In the genomic region with DNA sequence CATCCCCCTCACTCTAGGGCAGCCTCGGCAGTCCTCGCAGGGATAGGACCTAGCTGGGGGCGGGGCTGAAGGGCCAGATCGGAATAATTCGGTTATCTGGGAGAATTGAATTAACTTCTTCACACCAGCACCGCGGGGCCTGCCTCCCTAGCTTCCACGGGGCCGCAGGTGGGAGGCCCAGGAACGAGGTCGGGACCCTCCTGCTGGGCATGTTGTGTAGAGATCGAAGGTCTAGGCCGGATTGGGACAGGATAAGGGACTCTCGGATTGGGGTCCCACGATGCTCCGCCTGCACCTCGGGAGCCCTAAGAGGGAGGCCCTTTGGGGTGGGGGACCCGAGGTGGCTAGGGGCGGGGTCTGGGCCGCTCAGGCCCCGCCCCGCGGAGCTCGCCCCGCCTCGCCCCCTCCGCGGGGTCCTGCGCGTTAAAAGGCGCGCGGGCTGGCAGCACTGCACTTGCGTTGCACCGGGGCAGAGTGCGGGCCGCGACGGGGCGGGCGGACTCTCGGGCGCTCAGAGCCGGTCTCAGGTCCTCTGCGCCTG, we compare ENCODE assay signal across 8 mouse cellular contexts. TPM values are rescaled to one million over a fixed set of nuclear protein-coding genes. Genes with fewer than 3 reads are reported as not detected.
DNase-seq lines count a peak whose midpoint lies in the region; ATAC-seq and TF ChIP-seq lines count a peak whose summit lies in the region.

Phox2a (plus strand) TSS at position 453 of the 541 bp plus-strand sequence.

- peak within 1 kb of the TSS; percentile 45 for H3K4me2 ChIP-seq in forebrain, embryonic 14.5 days (ENCODE audit: low read length)
- H3K4me2 ChIP-seq in liver, embryonic 14.5 days (ENCODE audit: low read depth) = peak within 1 kb of the TSS; percentile 24

- no peak for DNase-seq in ES-E14 (ENCODE audit: low read depth, low spot score)
- DNase-seq in forebrain, embryonic 14.5 days (ENCODE audit: low spot score) = no peak
- DNase-seq in liver, embryonic 14.5 days (ENCODE audit: low read depth in 3 of 3, low spot score in 3 of 3) = no peak
- DNase-seq in yolk sac, embryonic 10.5 days (ENCODE audit: low spot score) = no peak
- no peak for DNase-seq in layer of hippocampus, adult 9-11 months
- DNase-seq in cerebellum, adult 8-10 months = no peak

- H3K27me3 ChIP-seq in E14TG2a.4 (ENCODE audit: insufficient read depth, low read length) = peaks cover 66% of the 10 kb centered on the region
- peaks cover 58% of the 10 kb centered on the region for H3K27me3 ChIP-seq in forebrain, embryonic 14.5 days (replicated peaks; ENCODE audit: control insufficient read depth, insufficient read depth, low read length)
- peaks cover 62% of the 10 kb centered on the region for H3K27me3 ChIP-seq in liver, embryonic 14.5 days (ENCODE audit: control insufficient read depth, insufficient read depth, low read length)

- in situ Hi-C loops in ES-E14 (cut with MboI; ENCODE audit: low sequenced_read_pairs in 2 of 2, unreplicated experiment in 2 of 2) = loop anchor here in 1 of 2 experiments (10.0 kb wide), 1 partner anchor 143 kb away; no protein-coding TSS in a partner anchor

- no peak within 1 kb of the TSS for H3K27ac ChIP-seq in ES-E14 (ENCODE audit: insufficient read depth, low read depth, low read length, poor library complexity, severe bottlenecking)
- no peak within 1 kb of the TSS for H3K27ac ChIP-seq in forebrain, embryonic 14.5 days (ENCODE audit: low read depth, low read length)
- H3K27ac ChIP-seq in liver, embryonic 14.5 days = no peak within 1 kb of the TSS

- TF ChIP-seq CTCF in E14TG2a.4 (conservative IDR thresholded peaks at IDR 0.05; ENCODE audit: low read length) = no peak
- no peak for TF ChIP-seq CTCF in liver, embryonic 14.5 days (IDR thresholded peaks at IDR 0.05; ENCODE audit: low read depth)

- no peak for ATAC-seq in forebrain, embryonic 14.5 days
- ATAC-seq in liver, embryonic 14.5 days (ENCODE audit: insufficient read depth) = no peak
- no peak for ATAC-seq in megakaryocyte-erythroid progenitor cell, adult 5-6 weeks (replicated peaks; ENCODE audit: low FRiP score, low TSS enrichment, poor library complexity, severe bottlenecking)

- H3K4me1 ChIP-seq in E14TG2a.4 (replicated peaks; ENCODE audit: low read depth, low read length) (peaks cover 45% of the 10 kb centered on the region), ES-E14 (ENCODE audit: control insufficient read depth in 2 of 2, insufficient read depth in 2 of 2, low read length in 2 of 2, poor library complexity in 1 of 2) (peaks cover 5 to 14% of the 10 kb centered on the region in 2 experiments; a peak in 3 of 4 replicates)
- H3K4me1 ChIP-seq in forebrain, embryonic 14.5 days (ENCODE audit: control insufficient read depth, insufficient read depth, low read length) = peaks cover 5% of the 10 kb centered on the region; the same call in 1 of the 2 replicates
- no peaks in the 10 kb centered on the region for H3K4me1 ChIP-seq in liver, embryonic 14.5 days (replicated peaks; ENCODE audit: control insufficient read depth in 2 of 2, insufficient read depth in 2 of 2, low read length in 1 of 2)

- peak within 1 kb of the TSS; percentile 39; the same call in 1 of the 2 replicates for H3K9ac ChIP-seq in ES-E14 (ENCODE audit: insufficient read depth, low read depth, low read length, poor library complexity, severe bottlenecking)
- H3K9ac ChIP-seq in forebrain, embryonic 14.5 days (ENCODE audit: low read length) = no peak within 1 kb of the TSS
- no peak within 1 kb of the TSS for H3K9ac ChIP-seq in liver, embryonic 14.5 days (replicated peaks)

- no peak for TF ChIP-seq EP300 in liver, embryonic 14.5 days (IDR thresholded peaks at IDR 0.05; ENCODE audit: low read depth)

- H3K9me3 ChIP-seq in E14TG2a.4 (ENCODE audit: low read length) (peaks cover 5% of the 10 kb centered on the region), ES-E14 (ENCODE audit: control insufficient read depth, insufficient read depth, low read depth, low read length) (no peaks in the 10 kb centered on the region)
- no peaks in the 10 kb centered on the region for H3K9me3 ChIP-seq in forebrain, embryonic 14.5 days (replicated peaks; ENCODE audit: control insufficient read depth, low read length)
- no peaks in the 10 kb centered on the region for H3K9me3 ChIP-seq in liver, embryonic 14.5 days (ENCODE audit: control insufficient read depth, low read length)

- H3K4me3 ChIP-seq in E14TG2a.4 (replicated peaks; ENCODE audit: low read length) (peak within 1 kb of the TSS; percentile 79), ES-E14 (ENCODE audit: insufficient read depth in 1 of 2, low read depth in 1 of 2, low read length in 2 of 2, poor library complexity in 1 of 2, severe bottlenecking in 1 of 2) (peak within 1 kb of the TSS; percentile 73 to 80)
- peak within 1 kb of the TSS; percentile 21 for H3K4me3 ChIP-seq in forebrain, embryonic 14.5 days (ENCODE audit: low read depth, low read length)
- no peak within 1 kb of the TSS for H3K4me3 ChIP-seq in liver, embryonic 14.5 days (ENCODE audit: insufficient read depth in 1 of 2, low read depth in 2 of 2, low read length in 2 of 2)

- H3K36me3 ChIP-seq in E14TG2a.4 (ENCODE audit: insufficient read depth, low read length) (no peaks in the 10 kb centered on the region), ES-E14 (ENCODE audit: control insufficient read depth, insufficient read depth, low read length, poor library complexity, severe bottlenecking) (0 out of 2 replicates have a peak, but pooled peaks cover 2% of the 10 kb centered on the region)
- H3K36me3 ChIP-seq in forebrain, embryonic 14.5 days (ENCODE audit: control insufficient read depth, insufficient read depth, low read length) = no peaks in the 10 kb centered on the region
- H3K36me3 ChIP-seq in liver, embryonic 14.5 days (replicated peaks; ENCODE audit: control insufficient read depth, insufficient read depth, low read depth) = no peaks in the 10 kb centered on the region

- 2% methylated on average over 44 of the region's 45 CpGs for WGBS in forebrain, embryonic 14.5 days
- 2% methylated on average over 35 of the region's 45 CpGs for WGBS in liver, embryonic 14.5 days (ENCODE audit: insufficient replicate concordance)

TF ChIP-seq in ES-E14, 5 proteins besides CTCF, POLR2A, EP300 and RAD21:
- no peak for TF ChIP-seq ZC3H11A (IDR thresholded peaks at IDR 0.05; ENCODE audit: borderline replicate concordance, low read depth, low read length)
- TF ChIP-seq MAFK (IDR thresholded peaks at IDR 0.05; ENCODE audit: insufficient read depth, low read depth, low read length) = no peak
- no peak for TF ChIP-seq ZNF384 (IDR thresholded peaks at IDR 0.05; ENCODE audit: low read depth, low read length)
- no peak for TF ChIP-seq CHD2 (IDR thresholded peaks at IDR 0.05; ENCODE audit: low read depth, low read length)
- TF ChIP-seq HCFC1 (IDR thresholded peaks at IDR 0.05; ENCODE audit: borderline replicate concordance, insufficient read depth, low read length) = no peak

RNA-seq across cellular contexts. Expression of gene Phox2a, which starts in this region (rescaled TPM):
- 1.1 and 1.3 TPM in 2 replicates for total RNA-seq in ES-E14 (2012; rRNA removed)
- polyA plus RNA-seq in forebrain, embryonic 14.5 days (2014; fragmentation: Nextera tagmentation; extraction: Ambion mirVana) = not detected in 2 replicates
- polyA plus RNA-seq in liver, embryonic 14.5 days (2012; rRNA removed) = 0.03 TPM in 1 of 2 replicates, not detected in the other
- polyA plus RNA-seq in liver, embryonic 14.5 days (2014; fragmentation: Nextera tagmentation; extraction: Ambion mirVana) = not detected in 2 replicates
- not detected in 2 replicates for total RNA-seq in megakaryocyte-erythroid progenitor cell, adult 5-6 weeks (2014; fragmentation: Nextera tagmentation)
- not detected in 2 replicates for total RNA-seq in megakaryocyte-erythroid progenitor cell, adult 5-6 weeks (2017)

Comparison
In these comparisons a context has a peak if more than half of its experiments do, and no peak if none do; other contexts are left out.
1. H3K4me3 ChIP-seq: peak in E14TG2a.4 (single experiment), ES-E14 (2 of 2) and forebrain, embryonic 14.5 days (single experiment); none in liver, embryonic 14.5 days (0 of 2).